Comparison of ENCODE assay signal across 12 mouse cellular contexts in the genomic region with DNA sequence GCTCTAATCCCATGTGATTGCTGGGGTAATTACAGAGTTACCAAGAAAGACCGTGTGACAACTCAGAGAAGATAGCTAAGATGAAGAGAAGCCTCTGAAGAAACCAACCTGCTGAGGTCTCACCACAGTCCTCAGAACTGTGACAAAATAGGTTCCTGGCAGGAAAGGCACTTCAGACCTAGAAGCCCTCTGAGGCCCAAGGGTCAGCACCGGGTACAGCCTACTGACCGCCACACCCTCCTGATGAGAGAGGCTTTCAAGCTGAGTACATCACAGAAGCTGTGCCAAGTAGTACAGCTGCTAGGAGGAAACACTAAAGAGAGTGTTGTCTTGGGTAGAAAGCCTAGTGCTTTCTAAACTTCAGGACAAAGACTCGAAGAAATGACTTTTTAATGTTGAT. TPM values are rescaled to one million over a fixed set of nuclear protein-coding genes. Genes with fewer than 3 reads are reported as not detected.
"Had no signal": no experiment of that assay in that cellular context is flagged by ENCODE, and none has a peak within 500 bp of the region (broad histone marks: within the 10 kb centered on the region; RNA-seq: fewer than 3 reads in every experiment).

No protein-coding gene starts in this region.

- ATAC-seq: midbrain, embryonic 13.5 days had no signal

- DNase-seq: layer of hippocampus, adult 9-11 months; layer of hippocampus, postnatal 36 days; right cerebral cortex, postnatal 14 days; thymus, postnatal 36 days had no signal

- H3K36me3 ChIP-seq: lung, embryonic 15.5 days; midbrain, embryonic 13.5 days had no signal

- H3K9ac ChIP-seq: limb, embryonic 15.5 days; lung, embryonic 15.5 days; midbrain, embryonic 13.5 days had no signal

- H3K4me1 ChIP-seq: limb, embryonic 15.5 days; lung, embryonic 15.5 days had no signal

- H3K9me3 ChIP-seq: limb, embryonic 15.5 days; lung, embryonic 15.5 days; midbrain, embryonic 13.5 days had no signal

- H3K27me3 ChIP-seq: limb, embryonic 15.5 days; lung, embryonic 15.5 days; midbrain, embryonic 13.5 days had no signal

- H3K4me2 ChIP-seq: limb, embryonic 15.5 days; lung, embryonic 15.5 days; midbrain, embryonic 13.5 days had no signal

- H3K27ac ChIP-seq: limb, embryonic 15.5 days; lung, embryonic 15.5 days; midbrain, embryonic 13.5 days had no signal

- H3K4me3 ChIP-seq: limb, embryonic 15.5 days; lung, embryonic 15.5 days; midbrain, embryonic 13.5 days had no signal

RNA-seq across cellular contexts. Expression of a gene that starts 59.2 kb away (rescaled TPM):
- total RNA-seq: layer of hippocampus, adult 18-20 months; layer of hippocampus, postnatal 36 days; left cerebral cortex, adult 8-10 months; left cerebral cortex, postnatal 25 days; midbrain, postnatal 0 days had no signal
- polyA plus RNA-seq: midbrain, postnatal 0 days; thymus, postnatal 0 days had no signal
